Mouse (Mus musculus): ENCODE data around the gene Chrna1. TPM values are rescaled to one million over a fixed set of nuclear protein-coding genes. Genes with fewer than 3 reads are reported as not detected.
A peak's percentile ranks its signal among the peaks of the same experiment; 100 is the strongest.

The Chrna1 gene
- total RNA-seq (2021): 10 to 100 TPM; 14.4 to 17.4 TPM
- long read RNA-seq, experiment 1, full-length matches to known transcripts: 49 of 51 reads
- long read RNA-seq, experiment 1, partial matches to known transcripts: 1 of 51 reads
- long read RNA-seq, experiment 1, other reads (novel, unspliced or antisense): 1 of 51 reads
- long read RNA-seq, experiment 2, full-length matches to known transcripts: 66 of 68 reads
- long read RNA-seq, experiment 2, partial matches to known transcripts: 1 of 68 reads
- long read RNA-seq, experiment 2, other reads (novel, unspliced or antisense): 1 of 68 reads

DNA sequence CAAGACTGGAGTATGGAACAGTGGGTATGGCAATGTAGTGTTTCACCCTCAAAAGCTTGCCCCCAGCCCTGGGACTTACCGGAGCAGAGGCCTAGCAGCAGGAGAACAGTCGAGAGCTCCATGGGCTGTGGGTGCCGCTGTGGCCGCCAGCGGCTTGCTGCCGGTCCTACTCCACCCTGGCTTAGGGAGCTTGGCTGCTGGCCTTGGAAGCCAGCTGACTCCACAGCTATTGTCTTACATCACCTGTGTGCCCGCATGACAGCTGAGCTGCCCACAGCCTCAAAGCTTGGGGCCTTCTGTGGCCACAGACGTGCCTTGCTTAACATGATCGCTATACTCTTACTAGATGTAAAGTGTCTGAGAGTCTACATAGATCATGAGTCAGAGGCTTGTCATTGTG, at the start of gene Chrna1:
Gene Chrna1, minus strand, starts transcription at position 173 of the 400 bp plus-strand sequence.
- DNase-seq: peak; percentile 41
- intact Hi-C loops (cut with DNase I; ENCODE audit: low total_unique reads): no loop called here

DNA sequence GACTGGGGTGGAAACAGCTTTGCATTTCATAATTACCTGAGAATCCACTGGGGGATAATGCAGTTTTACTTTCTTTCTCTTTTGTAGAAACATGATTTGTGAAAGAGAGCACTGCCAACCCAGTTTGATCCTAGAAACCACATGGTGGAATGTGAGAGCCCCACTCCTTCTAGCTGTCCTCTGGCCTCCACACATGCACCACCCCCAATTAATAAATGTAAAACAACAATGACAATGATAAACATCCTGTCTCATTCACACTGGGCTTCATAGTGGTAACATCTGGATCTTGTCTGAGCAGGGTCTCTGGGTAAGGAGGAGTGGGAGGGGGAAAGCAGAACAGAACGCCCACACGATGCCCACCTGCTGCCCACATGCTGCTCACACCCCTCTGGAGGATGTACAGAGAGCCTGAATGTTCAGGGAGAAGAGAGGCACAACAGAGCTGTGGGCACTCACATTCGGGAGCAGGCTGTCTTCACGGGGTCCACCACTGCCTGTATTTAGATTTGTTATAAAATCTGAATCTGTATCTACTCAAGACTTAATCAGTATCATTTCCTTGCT, 38.4 kb upstream of the Chrna1 start:
- no peak for DNase-seq
- intact Hi-C loops (cut with DNase I; ENCODE audit: low total_unique reads): no loop called here

DNA sequence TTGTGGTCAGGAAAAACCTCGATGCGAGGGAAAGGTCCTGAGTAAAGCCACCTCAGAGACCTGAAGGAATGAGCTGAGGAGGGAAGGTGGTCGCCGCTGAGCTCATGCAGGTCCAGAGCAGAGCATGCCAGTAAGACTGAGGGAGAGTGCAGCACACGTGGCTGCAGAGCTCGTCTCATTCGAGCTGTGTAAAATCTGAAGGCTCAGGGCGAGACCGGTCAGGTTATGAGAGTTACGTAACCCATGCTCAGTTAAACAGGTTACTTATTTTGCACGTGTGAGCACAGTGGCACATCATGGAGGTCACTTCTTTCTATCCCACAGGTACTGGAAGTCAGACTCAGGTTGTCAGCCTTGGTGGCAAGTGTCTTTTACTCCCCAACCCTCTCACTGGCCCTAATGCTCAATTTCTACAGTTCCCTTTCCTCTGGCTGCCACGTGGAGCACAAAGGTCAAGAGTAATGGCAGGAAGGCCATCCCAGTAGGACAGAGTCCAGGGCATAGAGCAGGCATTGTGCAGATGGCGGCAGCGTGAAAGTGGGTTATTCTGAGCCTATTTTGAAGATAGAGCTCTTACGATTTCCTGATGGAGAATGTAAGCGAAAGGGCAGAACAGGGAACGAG, 36.4 kb upstream of the Chrna1 start:
- DNase-seq: no peak
- intact Hi-C loops (cut with DNase I; ENCODE audit: low total_unique reads): no loop called here

DNA sequence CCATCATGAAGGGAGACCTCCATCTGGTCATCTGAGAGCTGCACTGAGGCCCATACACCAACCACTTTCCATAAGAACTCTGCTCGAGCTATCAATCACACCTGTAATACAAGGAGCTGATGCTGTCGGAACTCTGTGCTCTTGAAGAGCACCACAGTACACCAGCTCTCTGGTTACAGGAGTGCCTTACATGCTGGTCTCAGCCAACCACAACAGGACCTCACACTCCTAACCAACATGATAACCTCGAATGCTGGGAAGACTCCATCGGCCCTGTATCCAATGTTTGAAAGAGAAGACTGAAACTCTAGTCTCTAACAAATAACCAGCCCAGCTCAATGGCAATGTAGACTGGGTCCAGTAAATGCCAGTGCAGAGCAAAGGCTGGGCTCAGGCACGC, 35.3 kb upstream of the Chrna1 start:
- no peak for DNase-seq
- intact Hi-C loops (cut with DNase I; ENCODE audit: low total_unique reads): no loop called here

DNA sequence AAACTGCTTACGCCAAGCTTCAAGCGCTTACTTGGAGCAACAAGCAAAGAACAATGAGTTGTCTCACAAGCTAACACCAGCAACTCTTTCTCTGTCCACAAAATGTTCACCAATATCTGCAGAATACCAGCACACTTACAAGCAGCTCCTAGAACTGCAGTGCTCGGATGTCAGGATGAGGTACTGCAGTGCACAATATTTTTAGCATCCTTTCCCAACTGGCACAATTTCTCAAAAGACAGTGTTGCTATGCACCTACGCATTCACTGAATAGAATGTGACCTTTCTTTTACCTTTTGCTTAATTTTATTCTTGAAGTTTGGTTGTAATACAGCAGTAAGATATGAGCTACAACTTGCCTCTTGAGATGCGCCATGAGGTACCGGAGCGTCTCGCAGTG, 34.2 kb upstream of the Chrna1 start:
- no peak for DNase-seq
- intact Hi-C loops (cut with DNase I; ENCODE audit: low total_unique reads): no loop called here

DNA sequence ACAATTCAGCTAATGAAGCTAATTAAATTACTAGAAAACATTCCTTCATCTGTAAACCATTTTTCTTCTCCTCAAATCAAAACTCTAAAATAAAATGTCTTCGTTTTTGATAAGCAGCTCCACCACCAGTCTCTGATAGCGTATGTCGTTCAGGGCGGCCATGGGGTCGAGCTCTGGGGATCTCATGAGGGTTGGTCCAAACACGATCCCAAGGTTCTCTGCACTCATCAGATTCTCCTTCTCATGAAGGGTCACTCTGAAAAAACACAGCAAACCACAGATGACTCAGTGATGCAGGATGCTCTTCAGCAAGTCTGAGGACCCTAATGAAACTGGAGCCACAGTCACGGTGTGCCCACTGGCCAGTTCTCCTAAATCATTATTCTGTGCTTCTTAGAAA, 32.8 kb upstream of the Chrna1 start:
- intact Hi-C loops (cut with DNase I; ENCODE audit: low total_unique reads): no loop called here
- DNase-seq: no peak

DNA sequence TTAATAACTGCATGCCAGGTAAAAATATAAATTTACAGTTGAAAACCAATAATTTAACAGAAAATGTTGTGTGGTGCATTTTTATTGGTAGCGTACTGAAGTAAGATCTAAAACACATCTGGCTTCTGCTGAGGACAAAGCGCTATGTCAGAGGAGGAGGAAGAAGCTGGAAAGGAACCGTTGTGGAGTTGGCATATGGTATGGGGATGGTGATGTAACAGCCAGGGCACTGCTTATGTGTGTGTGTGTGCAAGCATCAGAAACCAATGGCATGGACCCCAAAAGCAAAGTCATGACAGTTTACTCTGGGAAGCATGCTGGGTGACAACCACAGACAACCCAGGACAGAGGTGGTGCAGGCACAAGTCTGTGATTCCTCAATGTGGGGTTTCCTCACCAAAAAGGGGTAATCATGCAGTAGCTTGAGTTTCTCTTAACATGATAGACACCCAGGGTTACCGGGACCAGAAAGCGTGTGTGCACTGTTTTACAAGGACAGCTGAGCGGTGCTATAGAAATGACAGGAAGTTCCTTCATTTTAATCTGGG, 32.3 kb upstream of the Chrna1 start:
- intact Hi-C loops (cut with DNase I; ENCODE audit: low total_unique reads): no loop called here
- no peak for DNase-seq

DNA sequence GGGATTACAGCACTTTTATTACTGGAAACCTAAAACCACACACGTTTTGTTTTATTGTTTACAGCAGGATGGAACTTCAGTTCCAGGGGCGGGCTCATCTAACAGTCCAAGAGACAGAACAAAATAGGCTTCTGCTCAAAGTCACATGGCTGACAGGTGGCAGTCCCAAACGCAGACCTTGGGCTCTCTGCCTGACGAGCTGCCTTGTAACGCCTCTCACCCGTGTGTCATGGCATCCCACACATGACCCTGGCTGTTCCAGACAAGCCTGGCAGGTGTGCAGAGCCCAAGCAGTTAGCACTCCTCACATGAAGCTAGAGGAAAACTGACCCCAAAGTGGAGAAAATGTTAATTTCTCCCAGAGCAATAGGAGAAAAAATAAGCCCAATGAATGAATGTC, 31.7 kb upstream of the Chrna1 start:
- no peak for DNase-seq
- intact Hi-C loops (cut with DNase I; ENCODE audit: low total_unique reads): no loop called here

DNA sequence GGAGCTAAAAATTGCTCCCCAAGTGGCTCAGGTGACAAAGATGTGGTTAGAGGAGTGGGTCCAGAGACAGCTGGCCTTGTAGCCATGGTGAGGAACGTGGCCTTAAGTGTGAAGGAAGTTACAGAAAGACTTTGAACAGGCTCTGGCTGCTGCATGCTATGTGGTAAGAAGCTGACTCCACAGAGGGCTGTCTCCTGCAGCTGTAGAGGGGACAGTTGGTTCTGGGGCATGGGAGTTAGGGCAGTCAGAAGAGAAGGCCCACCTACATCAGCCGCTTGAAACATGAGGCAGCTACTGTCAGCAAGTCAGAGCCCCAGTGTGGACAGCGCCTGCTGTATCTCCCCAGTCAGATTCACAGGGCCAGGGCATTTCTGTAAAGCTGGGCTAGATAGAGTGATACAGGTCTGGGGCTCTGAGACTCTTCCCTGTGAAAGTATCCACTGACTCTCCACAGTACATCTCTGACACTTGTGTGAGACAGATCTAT, 29.6 kb upstream of the Chrna1 start:
- intact Hi-C loops (cut with DNase I; ENCODE audit: low total_unique reads): no loop called here
- no peak for DNase-seq

DNA sequence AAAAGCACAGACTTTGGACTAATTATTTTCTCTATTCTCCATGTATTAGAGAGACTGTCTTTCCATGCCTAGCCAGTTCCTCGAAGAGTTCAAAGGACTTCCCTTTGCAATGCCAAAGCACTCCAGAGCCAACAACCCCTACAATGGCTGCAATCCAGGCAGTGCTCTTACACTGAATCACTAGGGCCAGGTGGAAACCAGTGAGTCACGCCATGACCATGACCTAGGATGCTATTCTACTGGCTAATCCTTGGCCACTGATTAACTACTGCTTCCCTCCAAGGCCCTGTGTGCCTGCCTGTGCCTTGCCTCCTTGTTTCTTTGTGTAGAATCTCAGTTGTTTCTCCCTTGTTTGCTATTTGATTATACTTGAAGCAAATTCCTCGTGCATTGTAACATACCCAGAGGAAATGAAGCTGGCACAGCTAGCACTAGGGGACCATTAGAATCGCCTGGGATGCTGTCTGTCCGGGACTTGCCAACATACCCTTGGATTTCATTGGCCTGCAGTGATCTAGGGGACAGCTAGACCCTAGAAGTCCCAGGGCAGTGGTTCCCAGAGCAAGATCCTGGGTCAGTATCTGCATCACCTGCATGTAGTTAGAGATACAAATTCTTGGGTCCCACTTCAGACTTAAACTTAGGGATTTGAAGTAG, 29.1 kb upstream of the Chrna1 start:
- DNase-seq: no peak
- intact Hi-C loops (cut with DNase I; ENCODE audit: low total_unique reads): no loop called here

DNA sequence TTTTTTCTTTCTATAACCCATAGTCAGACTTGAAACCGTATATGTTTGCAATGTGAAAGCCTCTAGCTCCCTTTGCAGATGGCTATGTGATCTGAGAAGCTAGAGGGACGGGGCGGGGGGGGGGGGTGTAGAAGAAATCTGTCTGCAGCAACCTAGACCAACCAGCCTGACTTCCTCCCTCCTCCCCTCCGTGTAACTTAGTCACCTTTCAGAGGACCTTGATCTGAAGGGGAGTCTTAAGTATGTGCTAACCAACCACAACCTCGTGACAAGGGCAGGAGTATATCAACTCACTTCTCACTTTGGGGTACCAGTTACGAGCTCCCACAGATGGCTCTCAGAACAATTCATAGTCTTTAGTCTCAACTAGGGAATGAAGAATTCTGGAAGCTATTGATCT, 28.3 kb upstream of the Chrna1 start:
- intact Hi-C loops (cut with DNase I; ENCODE audit: low total_unique reads): no loop called here
- DNase-seq: no peak

DNA sequence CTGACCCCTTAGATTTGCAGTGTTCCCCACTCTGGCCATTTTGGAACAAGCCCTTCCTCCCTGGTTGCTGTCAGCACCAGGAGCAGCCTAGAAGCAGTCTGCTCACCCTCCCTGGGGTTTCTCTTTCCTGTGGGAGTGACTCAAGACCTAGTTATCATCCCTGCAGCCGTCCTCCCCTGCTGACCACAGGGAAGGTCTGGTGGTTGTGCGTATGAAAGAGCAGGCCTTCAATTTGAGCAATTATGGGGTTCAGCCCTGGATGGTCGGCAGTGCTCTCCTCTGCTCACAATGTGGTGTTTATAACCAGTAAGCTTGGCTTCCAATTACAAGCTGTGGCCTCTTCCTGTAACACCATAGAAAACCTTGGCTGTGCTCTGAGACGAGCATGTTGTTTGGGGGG, 27.5 kb upstream of the Chrna1 start:
- intact Hi-C loops (cut with DNase I; ENCODE audit: low total_unique reads): no loop called here
- DNase-seq: no peak

DNA sequence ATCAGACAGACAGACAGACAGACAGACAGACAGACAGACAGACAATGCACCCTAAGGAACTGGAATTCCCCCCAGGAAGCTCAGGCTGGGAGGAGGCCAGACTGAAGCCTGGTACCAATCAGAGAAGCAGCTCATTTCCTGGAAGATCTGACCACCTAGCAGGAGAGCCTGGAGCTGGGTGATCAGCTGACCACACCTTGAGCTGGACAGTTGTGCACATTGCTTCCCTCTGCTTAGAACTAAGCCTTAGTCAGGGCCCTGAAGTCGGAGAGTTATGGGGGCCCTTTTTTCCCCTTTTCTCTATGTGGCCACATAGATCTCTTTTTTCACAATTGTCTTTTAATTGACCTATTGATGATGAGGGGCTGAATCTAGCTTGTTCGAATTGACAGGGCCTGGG, 27.0 kb upstream of the Chrna1 start:
- DNase-seq: no peak
- intact Hi-C loops (cut with DNase I; ENCODE audit: low total_unique reads): no loop called here

DNA sequence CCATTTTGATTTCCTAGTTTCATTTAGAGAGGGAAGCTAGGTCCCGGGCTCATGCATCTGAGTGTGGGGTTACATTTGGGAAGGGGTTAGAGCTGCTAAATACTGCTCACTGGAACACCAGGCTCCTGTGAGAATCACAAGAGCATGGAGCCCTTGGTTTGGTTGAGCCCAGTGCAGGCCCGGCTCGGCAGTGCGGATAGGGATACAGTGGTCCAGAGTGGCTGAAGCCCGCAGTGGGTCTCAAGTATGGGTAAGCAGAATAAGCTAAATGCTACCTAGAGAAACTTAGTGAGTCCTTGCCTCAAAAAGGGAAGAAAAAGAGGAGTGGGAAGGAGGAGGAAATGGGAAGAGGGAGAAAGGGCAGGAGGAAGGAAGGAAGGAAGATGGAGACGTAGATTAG, 26.5 kb upstream of the Chrna1 start:
- intact Hi-C loops (cut with DNase I; ENCODE audit: low total_unique reads): no loop called here

DNA sequence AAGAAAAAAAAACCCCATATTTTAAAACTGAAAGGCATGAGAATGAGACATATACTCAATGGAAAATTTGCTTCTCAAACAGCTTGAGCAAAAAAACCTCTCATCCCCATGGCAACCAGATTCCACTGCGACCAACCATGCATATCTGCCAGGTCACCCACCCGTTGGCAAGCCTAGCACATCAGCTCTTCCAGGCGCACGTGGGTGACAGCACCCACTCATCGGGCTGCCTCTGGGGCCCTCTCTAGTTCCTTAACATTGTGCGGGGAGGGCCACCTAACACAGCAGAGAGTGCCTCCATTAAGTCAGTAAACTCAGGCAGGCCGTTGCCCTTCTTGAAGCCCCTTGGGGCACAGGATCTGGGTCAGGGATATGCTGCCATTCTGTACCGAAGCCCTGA, 24.9 kb upstream of the Chrna1 start:
- DNase-seq: no peak
- intact Hi-C loops (cut with DNase I; ENCODE audit: low total_unique reads): no loop called here

More for the DNA sequence above, 26.5 kb upstream of the Chrna1 start:
- no peak for DNase-seq

DNA sequence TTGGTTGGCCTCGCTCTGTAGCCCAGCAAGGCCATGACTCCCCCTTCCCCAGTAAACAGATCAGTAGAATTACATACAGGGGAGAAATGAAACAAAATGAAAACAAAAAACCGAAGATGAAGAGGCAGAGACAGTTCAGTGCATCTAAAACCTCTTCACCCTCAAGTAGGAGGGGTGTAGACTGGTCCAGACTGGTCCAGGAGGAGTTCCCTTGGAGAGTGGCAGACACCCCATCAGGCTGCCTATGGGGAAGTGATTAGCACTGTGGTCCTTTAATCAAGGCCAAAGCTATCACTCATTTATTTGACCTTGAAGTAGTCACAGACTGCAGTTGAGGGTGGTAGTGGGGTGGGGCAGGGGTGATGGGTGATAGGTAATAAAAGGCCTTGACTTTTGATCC, 24.4 kb upstream of the Chrna1 start:
- intact Hi-C loops (cut with DNase I; ENCODE audit: low total_unique reads): no loop called here
- no peak for DNase-seq

DNA sequence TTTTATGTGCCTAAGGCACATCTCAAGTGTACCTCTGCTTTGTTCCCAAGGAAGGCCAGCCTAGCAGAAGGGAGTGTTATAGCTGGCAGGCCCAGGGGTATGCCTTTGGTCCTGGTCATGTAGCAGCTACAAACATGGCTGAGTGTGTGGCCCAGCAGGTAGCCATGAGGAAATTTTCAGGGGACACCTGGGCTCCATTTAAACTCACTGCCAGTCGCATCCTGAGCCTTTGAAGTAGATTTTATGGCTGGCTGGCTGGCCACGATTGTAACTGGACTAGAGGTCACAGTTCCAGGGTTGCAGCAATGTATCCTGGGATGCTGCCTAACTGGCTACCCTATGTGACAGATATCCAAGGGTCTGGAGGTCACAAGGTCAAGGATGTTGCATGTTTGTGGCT, 20.5 kb upstream of the Chrna1 start:
- DNase-seq: no peak

DNA sequence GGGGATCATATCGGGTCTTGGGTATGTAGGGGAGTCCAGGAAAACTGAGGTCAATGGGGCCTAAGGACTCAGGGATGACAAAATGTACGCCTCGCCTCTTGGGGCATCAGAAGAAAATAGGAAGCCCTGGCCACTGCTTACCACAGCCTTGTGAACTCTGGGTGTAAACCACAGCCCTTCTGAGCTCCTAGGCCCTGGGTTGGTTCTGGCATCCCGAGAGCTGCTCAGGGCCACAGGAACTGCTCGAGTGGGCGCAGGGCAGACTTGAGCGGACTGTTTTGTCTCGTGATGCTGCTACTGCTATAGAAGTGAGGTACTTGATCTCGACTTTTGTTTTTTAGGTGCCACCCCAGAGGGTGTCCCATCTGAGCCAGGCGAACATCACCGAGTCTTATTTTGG, 17.6 kb upstream of the Chrna1 start:
- intact Hi-C loops (cut with DNase I; ENCODE audit: low total_unique reads): no loop called here

More for the DNA sequence above, 20.5 kb upstream of the Chrna1 start:
- intact Hi-C loops (cut with DNase I; ENCODE audit: low total_unique reads): no loop called here

DNA sequence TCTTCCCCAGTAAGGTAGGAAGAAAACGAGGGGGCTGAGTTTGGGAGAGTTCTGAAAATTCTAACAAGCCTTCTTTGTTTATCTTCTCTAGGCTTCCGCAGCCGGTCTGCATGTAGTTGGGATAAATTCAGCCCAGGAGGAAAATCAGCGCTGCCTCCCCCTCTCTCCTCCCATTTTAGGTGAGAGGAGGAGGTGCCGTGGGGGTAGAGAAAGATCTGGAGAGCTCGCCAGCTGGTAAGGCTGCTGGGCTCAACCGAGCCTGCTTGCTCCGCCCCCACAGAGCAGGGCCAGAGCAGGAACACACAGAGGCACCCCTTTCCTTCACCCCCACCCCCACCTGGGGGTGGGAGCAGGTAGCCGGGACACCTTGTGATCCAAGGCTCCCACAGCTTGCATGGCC, 16.6 kb upstream of the Chrna1 start:
- intact Hi-C loops (cut with DNase I; ENCODE audit: low total_unique reads): no loop called here

More for the DNA sequence above, 17.6 kb upstream of the Chrna1 start:
- DNase-seq: no peak

DNA sequence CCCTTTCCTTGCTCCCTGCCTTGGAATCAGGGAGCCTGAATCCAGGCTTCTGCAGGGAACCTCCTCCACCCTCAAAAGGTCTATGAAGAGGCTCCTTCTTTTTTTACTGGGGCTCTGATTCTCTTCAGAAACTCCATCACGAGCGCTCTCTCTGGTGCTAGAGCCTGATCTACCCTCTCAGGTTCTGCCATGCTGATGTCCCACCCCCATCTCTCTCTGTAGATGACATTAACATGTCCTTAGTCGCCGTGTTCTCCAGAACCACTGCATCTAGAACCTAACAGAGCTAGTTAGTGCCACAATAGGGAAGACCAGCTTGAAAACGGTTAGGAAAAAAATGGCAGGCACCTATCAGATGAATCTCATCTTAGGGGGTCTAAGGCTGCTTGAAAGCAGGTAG, 16.2 kb upstream of the Chrna1 start:
- intact Hi-C loops (cut with DNase I; ENCODE audit: low total_unique reads): no loop called here
- DNase-seq: no peak

More for the DNA sequence above, 16.6 kb upstream of the Chrna1 start:
- DNase-seq: peak; percentile 13

All from gastrocnemius, postnatal 14 days (tissue).